Mouse (Mus musculus): Measurements from ENCODE around the gene 1700017B05Rik.
"Not testable (repeated sequence)": the region's sequence is repeated elsewhere in the genome, so short reads cannot be mapped to it uniquely, and the experiment has no call there.

1700017B05Rik gene

GRCm38 (mm10) chr9:57261913-57262794 is at the start of gene 1700017B05Rik:
TSS of gene 1700017B05Rik (minus strand) at chr9:57262612.
- no peak for DNase-seq (ENCODE audit: extremely low read depth, low read depth, low spot score)

- no peak for DNase-seq (ENCODE audit: extremely low read depth, low read depth, low spot score)
These were observed 48.5 kb upstream of the 1700017B05Rik start for GRCm38 (mm10) chr9:57310895-57311294.

- DNase-seq (ENCODE audit: extremely low read depth, low read depth, low spot score), result no peak
These were observed 46.9 kb upstream of the 1700017B05Rik start for GRCm38 (mm10) chr9:57309353-57309752.

DNA sequence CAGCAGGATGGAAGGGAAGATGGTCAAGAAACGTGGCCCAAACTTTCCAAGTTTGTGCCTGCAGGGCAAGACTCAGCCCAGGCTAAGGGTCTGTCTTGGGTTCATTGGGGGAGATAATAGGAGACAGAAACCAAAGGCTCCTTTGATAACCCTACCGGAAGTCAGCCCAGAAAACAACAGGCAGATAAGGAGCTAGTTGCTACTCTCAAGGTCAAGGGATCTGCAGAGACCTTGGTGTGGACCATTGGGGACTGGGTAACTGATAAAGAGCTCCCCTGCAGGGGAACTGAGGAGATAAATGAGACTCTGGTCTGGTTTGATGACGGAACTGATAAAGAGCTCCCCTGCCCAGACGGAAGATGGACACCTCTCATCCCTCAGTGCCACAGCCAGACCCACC is 45.0 kb upstream of the 1700017B05Rik start:
- DNase-seq (ENCODE audit: extremely low read depth, low read depth, low spot score), result no peak

DNA sequence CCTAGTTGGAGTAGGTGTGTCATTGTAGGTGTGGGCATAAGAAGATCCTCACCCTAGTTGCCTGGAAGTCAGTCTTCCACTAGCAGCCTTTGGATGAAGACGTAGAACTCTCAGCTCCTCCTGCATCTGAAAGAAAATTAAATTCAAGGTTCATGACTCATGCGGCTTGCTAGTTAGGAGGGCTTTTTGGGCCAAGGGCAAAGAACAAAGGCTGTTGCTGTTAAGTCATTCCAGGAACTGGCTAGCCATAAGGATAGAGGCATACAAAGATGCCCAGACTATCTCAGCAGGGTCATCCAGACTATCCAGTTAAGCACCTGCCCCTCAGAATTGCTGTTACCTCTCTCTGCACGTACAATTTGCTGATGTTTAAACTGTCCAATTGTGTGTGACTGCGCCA is 42.3 kb upstream of the 1700017B05Rik start:
- not testable (repeated sequence) for DNase-seq (ENCODE audit: extremely low read depth, low read depth, low spot score)

GRCm38 (mm10) chr9:57304251-57304650 is 41.8 kb upstream of the 1700017B05Rik start:
- DNase-seq (ENCODE audit: extremely low read depth, low read depth, low spot score), result no peak

DNA sequence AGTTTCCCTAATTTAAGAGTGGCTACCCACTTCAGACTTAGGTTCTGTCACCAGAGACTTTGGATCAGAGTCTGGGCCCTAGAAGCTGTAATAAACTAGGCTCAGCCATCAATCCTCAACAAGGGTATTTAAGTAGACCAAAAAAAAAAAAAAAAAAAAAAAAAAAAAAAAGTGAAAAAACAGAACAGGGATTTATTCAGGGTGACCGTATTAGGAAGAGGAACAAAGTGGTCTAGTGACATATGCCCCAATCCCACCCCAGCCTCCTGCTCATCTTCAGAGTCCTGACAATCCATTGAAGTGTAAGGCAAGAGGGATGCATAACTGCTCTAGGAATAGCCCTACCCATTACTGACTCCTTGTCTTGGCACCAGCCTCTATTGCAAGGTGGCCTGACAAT is 40.9 kb upstream of the 1700017B05Rik start:
- DNase-seq (ENCODE audit: extremely low read depth, low read depth, low spot score), result no peak

- DNase-seq (ENCODE audit: extremely low read depth, low read depth, low spot score), result peak; percentile 92
These were observed 38.4 kb upstream of the 1700017B05Rik start for GRCm38 (mm10) chr9:57300825-57301224.

- DNase-seq (ENCODE audit: extremely low read depth, low read depth, low spot score), result no peak
These were observed 37.5 kb upstream of the 1700017B05Rik start for GRCm38 (mm10) chr9:57299790-57300477.

DNA sequence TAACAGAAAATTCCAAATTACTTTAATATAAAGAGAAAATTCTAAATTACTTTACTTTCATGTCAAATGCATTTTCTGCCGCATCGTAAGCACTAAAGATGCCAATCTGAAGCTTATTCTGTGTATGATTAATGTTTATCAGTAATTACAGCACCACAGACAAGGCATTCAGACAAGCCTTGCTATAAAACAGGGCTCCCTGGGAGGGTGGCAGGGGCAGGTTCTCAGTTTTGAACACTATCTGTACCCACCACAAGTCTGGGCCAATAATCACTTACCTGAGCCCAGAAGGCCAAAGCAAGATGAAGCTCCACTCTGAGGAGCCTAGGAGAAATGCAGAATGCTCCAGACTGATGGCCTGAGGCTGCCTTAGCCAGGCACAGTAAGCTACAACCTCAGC is 35.5 kb upstream of the 1700017B05Rik start:
- no peak for DNase-seq (ENCODE audit: extremely low read depth, low read depth, low spot score)

DNA sequence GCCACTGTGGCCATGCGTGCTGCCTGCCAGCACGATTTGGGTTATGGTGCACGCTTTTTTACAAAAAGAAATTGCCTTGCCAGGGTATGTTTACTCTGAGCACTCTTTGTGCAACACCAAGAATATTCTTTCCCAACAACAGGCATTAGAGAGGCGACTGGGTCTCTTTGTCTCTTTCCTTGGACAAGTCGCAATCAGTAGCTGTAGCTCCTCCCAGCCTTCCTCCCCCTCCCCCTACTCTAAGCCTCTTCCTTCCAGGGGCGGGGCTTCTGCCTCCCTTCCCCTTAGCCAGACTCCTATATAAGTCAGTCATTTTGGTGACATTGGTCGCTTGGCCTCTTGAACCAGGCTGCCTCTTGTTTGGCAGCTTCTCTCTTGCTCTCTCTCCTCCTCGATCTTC is 33.9 kb upstream of the 1700017B05Rik start:
- no peak for DNase-seq (ENCODE audit: extremely low read depth, low read depth, low spot score)

DNA sequence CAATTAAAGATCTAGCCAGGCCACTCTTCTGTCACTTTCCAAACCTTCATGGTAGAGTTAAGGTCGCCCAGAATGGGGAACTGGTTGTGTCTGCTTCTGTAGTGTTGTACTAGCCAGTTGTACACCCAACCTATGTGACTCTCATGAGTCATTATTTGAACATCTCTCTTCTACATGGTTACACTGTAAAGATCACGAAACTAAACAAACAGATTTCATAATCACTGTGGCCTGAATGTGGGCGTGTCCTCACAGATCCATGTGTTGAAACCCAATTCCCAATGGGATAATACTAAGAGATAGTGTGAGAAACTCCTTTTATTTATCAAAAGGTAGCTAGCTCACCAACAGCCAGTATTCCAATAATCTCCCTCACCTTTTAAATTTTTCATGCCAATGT is 33.3 kb upstream of the 1700017B05Rik start:
- DNase-seq (ENCODE audit: extremely low read depth, low read depth, low spot score), result no peak

DNA sequence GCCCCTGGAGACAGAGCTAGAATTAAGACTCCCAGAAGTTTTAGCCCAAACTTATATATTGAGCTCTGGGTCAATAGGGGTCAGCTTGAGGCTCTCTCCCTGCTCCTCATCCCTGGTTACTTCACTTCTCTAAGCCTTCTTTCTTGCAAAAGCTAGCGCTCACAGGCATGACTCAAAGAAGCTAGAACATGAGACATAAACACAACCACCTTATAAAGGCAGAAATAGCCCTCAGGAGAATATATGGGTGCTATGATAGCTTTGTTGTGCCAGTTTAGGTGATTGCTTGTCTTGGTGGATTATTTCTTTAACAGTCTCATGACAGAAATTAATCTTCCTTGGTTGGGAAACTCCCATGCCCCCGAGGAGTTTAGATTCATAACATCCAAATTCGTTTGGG is 32.5 kb upstream of the 1700017B05Rik start:
- DNase-seq (ENCODE audit: extremely low read depth, low read depth, low spot score), result peak; percentile 87

DNA sequence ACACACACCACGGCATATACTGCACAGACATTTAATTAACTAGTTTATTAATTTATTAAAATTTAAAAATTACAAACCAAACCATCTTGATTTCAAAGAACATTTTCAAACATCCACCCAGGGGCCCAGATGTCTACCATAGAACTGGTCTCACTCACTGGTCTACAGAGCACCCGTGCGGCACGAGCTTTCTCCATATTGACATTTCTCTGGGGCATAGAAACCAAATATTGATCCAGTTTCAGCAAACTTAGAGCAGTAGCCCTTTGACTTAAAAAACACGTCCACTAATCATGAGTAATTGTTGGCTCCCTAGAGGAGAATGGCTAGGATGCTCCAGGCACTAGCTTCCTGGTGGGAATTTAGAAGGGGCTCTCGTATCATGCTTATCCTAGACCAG is 24.8 kb upstream of the 1700017B05Rik start:
- no peak for DNase-seq (ENCODE audit: extremely low read depth, low read depth, low spot score)

DNA sequence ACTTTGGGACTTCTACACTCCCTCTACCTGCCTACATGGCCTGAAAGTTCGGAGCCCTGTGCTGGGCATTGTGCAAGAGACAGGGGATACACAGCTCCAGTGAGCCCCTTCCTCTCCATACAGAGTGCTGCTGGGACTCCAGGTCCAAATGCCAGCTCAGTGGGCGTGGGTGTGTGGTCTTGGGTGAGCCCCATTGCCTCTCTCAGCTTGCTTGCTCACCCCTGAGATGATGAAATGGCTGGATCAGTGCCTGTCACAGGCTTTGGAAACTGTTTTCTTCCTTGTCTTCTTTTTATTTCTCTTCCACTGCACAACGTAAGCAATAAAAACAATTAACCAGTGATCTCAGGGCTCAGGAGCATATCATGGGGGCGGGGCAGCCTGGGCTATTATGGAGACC is 20.9 kb upstream of the 1700017B05Rik start:
- DNase-seq (ENCODE audit: extremely low read depth, low read depth, low spot score), result peak; percentile 68

GRCm38 (mm10) chr9:57282686-57283085 is 20.3 kb upstream of the 1700017B05Rik start:
- DNase-seq (ENCODE audit: extremely low read depth, low read depth, low spot score), result no peak

- no peak for DNase-seq (ENCODE audit: extremely low read depth, low read depth, low spot score)
These were observed 19.1 kb upstream of the 1700017B05Rik start for GRCm38 (mm10) chr9:57281549-57281948.

GRCm38 (mm10) chr9:57279441-57279840 is 17.0 kb upstream of the 1700017B05Rik start:
- no peak for DNase-seq (ENCODE audit: extremely low read depth, low read depth, low spot score)

GRCm38 (mm10) chr9:57278268-57278667 is 15.9 kb upstream of the 1700017B05Rik start:
- no peak for DNase-seq (ENCODE audit: extremely low read depth, low read depth, low spot score)

DNA sequence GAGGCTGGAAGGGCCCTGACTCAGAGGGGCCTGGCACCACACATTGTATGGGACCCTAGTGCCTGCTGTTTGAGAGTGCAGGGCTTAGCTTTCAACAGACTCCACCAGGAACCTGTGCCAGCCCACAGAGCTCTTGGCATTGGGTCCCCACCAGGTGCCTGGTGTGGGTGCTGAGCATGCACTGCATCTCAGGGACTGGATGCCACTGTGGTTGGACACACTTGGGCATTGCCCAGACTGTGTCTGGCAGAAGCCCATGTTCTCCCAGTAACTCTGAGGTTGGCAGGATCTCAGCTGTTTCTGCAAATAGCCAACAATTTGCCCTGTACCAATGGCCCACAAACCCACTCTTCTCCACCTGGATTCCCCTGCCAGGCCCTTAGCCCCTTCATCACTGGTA is 13.9 kb upstream of the 1700017B05Rik start:
- peak; percentile 61 for DNase-seq (ENCODE audit: extremely low read depth, low read depth, low spot score)

DNA sequence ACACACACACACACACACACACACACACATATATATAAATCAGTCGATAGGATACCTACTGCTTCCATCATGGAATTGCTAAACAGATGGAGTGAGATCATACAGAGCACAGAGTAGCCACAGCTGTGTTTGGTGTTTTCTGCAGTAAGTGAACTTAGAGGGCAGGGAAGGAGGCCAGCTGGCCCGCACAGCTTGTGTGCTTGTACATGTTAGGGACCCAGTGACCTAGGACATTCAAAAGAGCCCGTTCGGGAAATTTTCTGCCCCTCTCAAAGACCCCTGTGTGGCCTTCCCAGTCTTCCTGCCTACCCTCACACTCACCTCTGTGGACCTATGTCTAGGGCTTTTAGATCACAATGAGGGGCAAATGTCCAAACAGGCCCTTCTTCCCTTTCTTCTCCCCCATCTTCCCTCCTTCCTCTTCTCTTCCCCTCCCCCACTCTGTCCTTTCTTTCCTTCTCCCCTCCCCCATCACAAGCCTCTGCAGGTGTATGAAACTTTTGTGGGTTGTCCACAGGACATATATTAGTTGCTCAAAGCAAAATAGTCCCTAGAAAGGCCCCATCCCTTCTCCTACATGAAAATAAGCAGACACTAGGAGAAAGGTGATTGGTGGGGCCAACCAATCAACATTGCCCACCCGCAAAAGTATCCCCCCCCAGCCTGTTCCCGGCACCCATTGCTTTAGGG is 11.5 kb upstream of the 1700017B05Rik start:
- no peak for DNase-seq (ENCODE audit: extremely low read depth, low read depth, low spot score)

Data from fat pad, adult 2 months (tissue).